Mouse (Mus musculus): Measurements from ENCODE around the gene Socs2.

GRCm38 (mm10) chr10:95464527-95464926 is 47.5 kb upstream of the Socs2 start:
- TF ChIP-seq CTCF (IDR thresholded peaks at IDR 0.05; ENCODE audit: extremely low read depth, insufficient read length, insufficient replicate concordance, low read depth, low read length) (no peak), POLR2A (IDR thresholded peaks at IDR 0.05; ENCODE audit: low read depth, low read length) (no peak)

All from small intestine, adult 2 months (tissue).